Mouse (Mus musculus): Measurements from ENCODE around the gene Pard3b. TPM values are rescaled to one million over a fixed set of nuclear protein-coding genes. Genes with fewer than 3 reads are reported as not detected.

The Pard3b gene
- polyA plus RNA-seq, 1 experiment = 5.7 TPM

DNA sequence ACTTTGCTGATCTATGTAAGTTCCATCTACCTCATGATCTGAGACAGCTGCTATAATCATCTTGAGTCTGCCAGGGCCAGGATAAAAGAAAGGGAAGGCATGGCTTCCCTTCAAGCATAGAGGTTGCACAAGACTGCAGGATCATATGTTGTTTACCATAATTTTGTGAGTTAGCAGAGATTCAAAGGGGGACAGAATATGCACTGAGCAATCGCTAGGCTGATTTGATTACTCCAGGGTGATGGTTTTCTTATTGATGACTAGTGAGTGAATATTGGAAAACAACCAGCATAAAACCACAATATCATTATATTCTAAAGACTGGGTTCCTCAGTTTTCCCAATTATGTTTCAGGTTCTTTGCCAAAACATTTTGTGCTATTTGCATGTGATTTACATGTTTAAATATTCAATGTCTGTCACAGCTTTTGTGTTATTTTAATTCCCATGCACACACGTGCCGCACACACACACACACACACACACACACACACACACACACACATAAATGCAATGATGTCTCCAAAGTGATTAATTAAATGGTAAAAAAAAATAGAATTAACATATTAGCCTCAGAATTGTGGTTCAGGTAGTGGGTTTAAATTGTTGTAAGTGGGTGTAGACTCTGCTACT, 187.1 kb downstream of the Pard3b start:
- Histone ChIP-seq H3K4me3 (replicated peaks; ENCODE audit: extremely low read depth, low read depth, low read length) (no peak overlapping the region), H3K4me1 (ENCODE audit: control insufficient read depth, insufficient read depth, low read length) (no peaks in the 10 kb centered on the region)
- WGBS = 91% methylated on average over 3 of the region's 3 CpGs
- DNase-seq = no peak
- no peak for TF ChIP-seq POLR2A (IDR thresholded peaks at IDR 0.05; ENCODE audit: borderline replicate concordance, extremely low read depth, low read depth, low read length)
- TF ChIP-seq CTCF (IDR thresholded peaks at IDR 0.05; ENCODE audit: insufficient read depth, low read length) = no peak

DNA sequence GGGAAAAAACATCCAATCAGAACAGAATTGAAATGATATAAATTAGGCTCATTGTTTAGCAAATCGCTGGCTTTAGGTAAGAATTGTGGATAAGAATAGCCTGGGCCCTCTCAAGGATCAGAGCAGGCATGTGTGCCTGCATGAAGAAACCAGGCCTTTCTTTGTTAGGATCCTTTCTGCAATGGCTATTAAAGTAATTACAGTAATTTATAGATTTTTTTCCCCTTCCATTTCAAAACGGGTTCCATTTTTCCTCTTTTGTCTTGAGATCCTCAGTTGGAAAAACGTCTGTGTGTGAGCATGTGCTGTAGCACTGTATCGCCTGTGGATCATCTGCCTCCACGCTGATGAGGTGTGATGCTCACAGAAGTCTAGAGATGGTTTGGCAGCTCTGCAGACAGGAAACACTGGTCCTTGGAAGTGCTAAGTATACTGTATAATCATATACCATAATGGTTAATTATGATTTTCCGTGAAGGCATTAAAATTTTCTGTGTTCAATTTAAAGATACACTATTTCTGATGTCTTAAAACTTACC, 198.5 kb downstream of the Pard3b start:
- no peaks in the 10 kb centered on the region for H3K4me1 ChIP-seq (ENCODE audit: control insufficient read depth, insufficient read depth, low read length)
- DNase-seq = no peak
- 68% methylated on average over 6 of the region's 6 CpGs for WGBS
- H3K4me3 ChIP-seq (replicated peaks; ENCODE audit: extremely low read depth, low read depth, low read length) = no peak overlapping the region
- TF ChIP-seq POLR2A (IDR thresholded peaks at IDR 0.05; ENCODE audit: borderline replicate concordance, extremely low read depth, low read depth, low read length) (no peak), CTCF (IDR thresholded peaks at IDR 0.05; ENCODE audit: insufficient read depth, low read length) (no peak)

DNA sequence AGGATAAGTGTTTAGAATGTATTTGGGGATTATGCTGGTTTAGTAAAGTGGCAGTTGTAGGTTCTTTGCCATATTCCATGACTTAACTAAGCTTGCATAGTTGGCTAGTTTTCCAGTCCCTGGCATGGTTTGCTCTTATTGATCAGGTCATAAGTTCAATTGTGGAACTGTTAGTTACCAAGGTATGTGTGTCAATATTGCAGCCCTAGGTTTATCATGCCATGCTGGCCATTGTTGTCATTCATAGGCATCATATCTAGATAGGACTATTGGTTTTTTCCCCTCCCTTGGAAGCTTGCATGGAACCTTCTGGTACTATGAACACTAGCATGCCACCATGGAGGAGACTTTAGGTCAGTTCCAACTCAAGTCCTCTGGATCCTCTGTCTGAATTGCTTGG, 208.0 kb downstream of the Pard3b start:
- no peak for TF ChIP-seq POLR2A (IDR thresholded peaks at IDR 0.05; ENCODE audit: borderline replicate concordance, extremely low read depth, low read depth, low read length)
- no peak for TF ChIP-seq CTCF (IDR thresholded peaks at IDR 0.05; ENCODE audit: insufficient read depth, low read length)
- H3K4me1 ChIP-seq (ENCODE audit: control insufficient read depth, insufficient read depth, low read length) = peaks cover 6% of the 10 kb centered on the region
- H3K4me3 ChIP-seq (replicated peaks; ENCODE audit: extremely low read depth, low read depth, low read length) = no peak overlapping the region
- DNase-seq = no peak

DNA sequence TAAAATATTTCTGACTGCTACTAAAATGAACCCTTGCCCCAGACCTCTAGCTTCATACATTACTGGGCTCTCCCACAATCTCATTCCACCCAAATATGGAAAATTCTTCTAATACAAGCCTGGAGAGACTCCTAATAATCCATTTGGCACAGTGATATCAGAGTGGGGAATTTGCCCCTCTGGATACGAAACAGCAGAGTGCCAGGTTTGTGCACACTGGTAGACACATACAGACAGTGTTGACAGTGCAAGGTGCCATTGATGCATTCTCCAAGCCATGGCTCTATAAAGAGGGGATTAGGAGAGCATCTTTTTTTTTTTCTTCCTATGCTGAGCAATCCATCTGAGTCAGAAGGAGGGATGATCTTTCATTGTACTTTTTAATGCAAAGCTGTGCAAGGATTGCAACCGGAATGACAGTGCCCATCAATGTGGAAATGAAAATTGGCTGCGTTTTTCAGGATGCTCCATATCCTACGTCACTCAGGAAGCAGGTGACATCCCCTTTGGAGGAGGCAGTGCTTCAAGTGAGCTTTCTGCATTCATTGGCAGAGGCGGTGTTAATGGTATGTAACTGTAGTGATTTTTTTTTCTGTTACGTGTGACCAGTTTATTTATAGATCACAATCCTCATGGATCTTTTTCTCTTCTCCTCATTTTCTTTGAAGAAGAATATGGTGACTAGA, 210.5 kb downstream of the Pard3b start:
- no peak for TF ChIP-seq CTCF (IDR thresholded peaks at IDR 0.05; ENCODE audit: insufficient read depth, low read length)
- no peak for TF ChIP-seq POLR2A (IDR thresholded peaks at IDR 0.05; ENCODE audit: borderline replicate concordance, extremely low read depth, low read depth, low read length)
- 57% methylated on average over 6 of the region's 6 CpGs for WGBS
- DNase-seq = no peak
- Histone ChIP-seq H3K4me1 (ENCODE audit: control insufficient read depth, insufficient read depth, low read length) (peaks cover 6% of the 10 kb centered on the region), H3K4me3 (replicated peaks; ENCODE audit: extremely low read depth, low read depth, low read length) (no peak overlapping the region)

DNA sequence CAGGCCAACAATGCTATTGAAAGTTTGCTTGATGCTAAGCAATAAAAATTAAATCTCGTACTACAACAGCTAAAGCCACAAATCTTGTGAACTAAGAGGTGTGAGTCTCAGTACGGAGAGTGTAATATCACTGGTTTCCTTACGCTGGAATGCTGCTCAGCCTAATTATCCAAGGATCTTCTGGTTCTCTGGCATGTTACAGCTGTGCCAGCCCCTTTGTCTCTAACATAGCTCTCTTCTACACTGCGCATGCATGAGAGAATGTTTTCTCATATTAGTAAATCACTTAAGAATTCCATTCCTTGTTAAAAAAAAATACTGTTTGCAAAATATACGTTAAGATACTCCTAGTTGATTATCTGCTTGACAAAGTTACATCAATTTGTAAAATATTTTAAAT, 211.8 kb downstream of the Pard3b start:
- Histone ChIP-seq H3K4me1 (ENCODE audit: control insufficient read depth, insufficient read depth, low read length) (peaks cover 6% of the 10 kb centered on the region), H3K4me3 (replicated peaks; ENCODE audit: extremely low read depth, low read depth, low read length) (no peak overlapping the region)
- no peak for TF ChIP-seq CTCF (IDR thresholded peaks at IDR 0.05; ENCODE audit: insufficient read depth, low read length)
- TF ChIP-seq POLR2A (IDR thresholded peaks at IDR 0.05; ENCODE audit: borderline replicate concordance, extremely low read depth, low read depth, low read length) = no peak
- WGBS = 79% methylated on average over 5 of the region's 5 CpGs
- DNase-seq = no peak

DNA sequence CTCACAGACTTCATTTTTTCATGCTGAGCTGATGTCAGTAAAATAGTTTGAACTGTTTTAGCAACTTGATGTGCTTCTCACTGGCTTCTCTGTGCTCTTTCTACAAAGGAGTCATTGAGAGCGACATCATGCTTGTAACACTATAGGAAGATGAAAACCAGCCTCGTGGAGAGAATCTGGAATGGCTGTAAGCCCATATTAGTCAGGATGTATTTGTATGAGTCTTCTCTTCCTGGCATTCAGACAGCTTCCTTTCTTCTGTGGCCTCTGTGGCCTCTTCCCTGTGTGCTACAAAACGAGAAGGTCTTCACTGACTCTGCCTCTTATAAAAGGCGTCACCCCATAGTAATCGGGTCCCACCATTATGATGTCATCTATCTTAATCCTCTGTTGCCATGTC, 212.6 kb downstream of the Pard3b start:
- WGBS = 43% methylated on average over 5 of the region's 5 CpGs
- H3K4me1 ChIP-seq (ENCODE audit: control insufficient read depth, insufficient read depth, low read length) = peaks cover 6% of the 10 kb centered on the region
- no peak for TF ChIP-seq POLR2A (IDR thresholded peaks at IDR 0.05; ENCODE audit: borderline replicate concordance, extremely low read depth, low read depth, low read length)
- no peak for TF ChIP-seq CTCF (IDR thresholded peaks at IDR 0.05; ENCODE audit: insufficient read depth, low read length)
- no peak overlapping the region for H3K4me3 ChIP-seq (replicated peaks; ENCODE audit: extremely low read depth, low read depth, low read length)
- DNase-seq = no peak

DNA sequence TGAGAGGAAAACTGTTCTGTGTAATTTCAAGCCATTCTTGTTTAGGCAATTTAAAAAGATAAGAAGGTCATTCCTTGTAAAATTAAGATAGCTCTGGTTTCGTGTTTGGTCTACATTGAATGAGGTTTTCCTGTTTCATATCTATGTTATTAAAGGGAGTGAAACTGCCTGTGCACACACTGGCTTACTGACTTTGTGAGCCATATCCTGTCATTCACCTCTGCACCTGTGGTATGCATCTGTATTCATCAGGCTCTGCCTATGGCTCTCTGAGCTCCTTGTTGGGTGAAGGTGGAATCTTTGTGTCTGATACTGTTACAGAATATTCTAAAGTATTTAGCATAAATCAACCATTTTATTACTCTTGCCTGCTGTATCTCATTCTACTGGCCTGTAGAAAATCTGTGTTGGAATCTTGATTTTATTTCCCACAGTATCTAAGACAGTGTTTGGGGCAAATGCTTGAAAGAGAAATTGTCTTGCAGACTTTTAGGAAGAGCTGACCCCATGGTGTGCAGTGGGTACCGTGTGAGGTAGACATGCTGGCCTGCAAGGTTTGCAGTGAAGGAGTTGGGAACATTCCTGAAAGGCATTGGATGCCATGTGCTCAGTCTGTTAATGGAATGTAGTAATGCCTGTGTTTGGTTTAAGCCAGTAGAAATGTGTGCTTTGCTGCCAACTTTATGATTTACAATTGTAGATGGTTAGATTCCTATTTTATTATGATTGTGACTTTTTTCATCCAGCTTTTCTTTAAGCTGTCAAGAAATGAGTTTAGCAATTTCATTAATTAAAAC, 228.9 kb downstream of the Pard3b start:
- DNase-seq = no peak
- no peak overlapping the region for H3K4me3 ChIP-seq (replicated peaks; ENCODE audit: extremely low read depth, low read depth, low read length)
- 44% methylated on average over 2 of the region's 2 CpGs for WGBS
- H3K4me1 ChIP-seq (ENCODE audit: control insufficient read depth, insufficient read depth, low read length) = peaks cover 3% of the 10 kb centered on the region
- no peak for TF ChIP-seq CTCF (IDR thresholded peaks at IDR 0.05; ENCODE audit: insufficient read depth, low read length)
- TF ChIP-seq POLR2A (IDR thresholded peaks at IDR 0.05; ENCODE audit: borderline replicate concordance, extremely low read depth, low read depth, low read length) = no peak

DNA sequence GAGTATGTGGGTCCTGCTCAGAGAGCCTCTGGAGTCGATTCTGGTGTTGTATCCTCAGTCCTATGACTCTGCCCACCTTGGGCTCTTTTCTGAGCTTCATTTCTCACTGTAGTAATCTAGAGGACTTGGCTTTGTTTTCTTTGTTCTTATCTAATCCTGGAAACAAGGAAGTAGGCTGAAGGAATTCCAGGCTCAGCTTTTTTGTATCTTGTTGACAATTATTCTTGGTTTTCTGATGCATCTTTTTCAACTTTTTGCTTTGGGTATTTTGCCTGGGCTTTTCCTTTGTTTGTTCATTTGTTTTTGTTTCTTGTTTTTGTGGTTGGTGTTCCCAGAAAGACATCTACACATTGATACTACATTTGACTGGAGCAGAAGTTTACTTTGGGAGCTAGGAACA, 236.3 kb downstream of the Pard3b start:
- H3K4me1 ChIP-seq (ENCODE audit: control insufficient read depth, insufficient read depth, low read length) = peaks cover 3% of the 10 kb centered on the region
- no peak overlapping the region for H3K4me3 ChIP-seq (replicated peaks; ENCODE audit: extremely low read depth, low read depth, low read length)
- TF ChIP-seq POLR2A (IDR thresholded peaks at IDR 0.05; ENCODE audit: borderline replicate concordance, extremely low read depth, low read depth, low read length) (no peak), CTCF (IDR thresholded peaks at IDR 0.05; ENCODE audit: insufficient read depth, low read length) (no peak)
- WGBS = 18% methylated on average over 1 of the region's 1 CpGs
- DNase-seq = no peak

DNA sequence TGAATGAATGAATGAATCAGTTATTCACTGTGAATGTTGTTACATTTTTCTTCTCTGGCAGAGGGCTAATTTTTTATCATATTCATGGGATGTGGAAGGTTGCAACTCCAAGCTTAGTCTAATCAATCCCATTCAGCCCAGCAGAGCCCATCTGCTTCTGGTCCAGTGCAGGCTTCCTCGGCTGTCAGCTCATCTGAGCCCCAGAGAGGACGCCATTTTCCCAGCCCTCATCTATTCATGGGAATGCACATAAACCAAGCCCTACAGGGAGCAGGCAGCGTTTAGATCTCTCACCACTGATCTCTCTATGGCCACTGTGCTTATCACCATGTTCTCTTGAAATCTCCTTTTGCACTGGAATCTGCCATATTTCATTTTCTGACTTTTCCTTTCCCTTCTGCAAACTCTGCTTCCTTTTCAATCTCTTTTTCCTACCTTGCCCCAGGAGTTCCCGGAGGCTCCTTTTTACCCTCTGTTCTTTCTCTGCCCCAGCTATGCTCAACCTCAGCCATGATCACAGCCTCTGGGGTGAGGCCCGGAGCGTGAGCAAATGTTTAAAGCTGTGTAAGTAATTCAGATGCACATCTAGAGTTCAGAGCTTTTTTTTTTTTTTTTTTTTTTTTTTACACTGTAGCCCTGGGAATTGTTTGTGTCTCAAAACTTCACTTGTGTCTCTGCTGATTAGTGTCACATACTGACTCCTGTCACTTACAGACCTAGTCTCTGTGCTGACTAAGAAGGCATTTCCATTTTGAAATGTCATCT, 241.3 kb downstream of the Pard3b start:
- TF ChIP-seq CTCF (IDR thresholded peaks at IDR 0.05; ENCODE audit: insufficient read depth, low read length) = no peak
- no peak for TF ChIP-seq POLR2A (IDR thresholded peaks at IDR 0.05; ENCODE audit: borderline replicate concordance, extremely low read depth, low read depth, low read length)
- Histone ChIP-seq H3K4me1 (ENCODE audit: control insufficient read depth, insufficient read depth, low read length) (no peaks in the 10 kb centered on the region; the same call in 1 of the 2 replicates), H3K4me3 (replicated peaks; ENCODE audit: extremely low read depth, low read depth, low read length) (no peak overlapping the region)
- WGBS = 86% methylated on average over 6 of the region's 6 CpGs
- no peak for DNase-seq
